Mouse (Mus musculus): ENCODE results near the gene Mob2. TPM values are rescaled to one million over a fixed set of nuclear protein-coding genes. Genes with fewer than 3 reads are reported as not detected.

The Mob2 gene
- polyA plus RNA-seq, 1 experiment from 2014 or later = 67.8 TPM

DNA sequence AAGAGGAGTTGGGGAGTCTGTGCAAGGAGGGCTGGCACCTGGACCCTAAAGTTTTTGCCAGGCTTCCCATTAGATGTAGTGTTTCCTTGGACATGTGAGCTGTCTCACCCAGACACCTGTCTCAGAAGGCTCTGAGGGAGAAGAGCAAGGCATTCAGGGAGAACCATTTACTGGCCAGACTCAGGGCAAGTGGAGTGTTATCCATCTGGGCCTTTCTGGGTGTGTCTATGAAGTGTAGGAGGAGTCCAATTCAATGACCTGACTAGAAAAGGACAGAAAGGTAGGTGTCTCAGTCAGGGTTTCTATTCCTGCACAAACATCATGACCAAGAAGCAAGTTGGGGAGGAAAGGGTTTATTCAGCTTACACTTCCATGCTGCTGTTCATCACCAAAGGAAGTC lies 10.9 kb upstream of the Mob2 start:
- H3K4me1 ChIP-seq = peaks cover 3% of the 10 kb centered on the region; the same call in 1 of the 2 replicates
- no peaks in the 10 kb centered on the region for H3K36me3 ChIP-seq
- no peaks in the 10 kb centered on the region for H3K9me3 ChIP-seq (replicated peaks)
- no peak overlapping the region for H3K4me3 ChIP-seq
- H3K27me3 ChIP-seq (ENCODE audit: low read depth, poor library complexity, severe bottlenecking) = peaks cover 43% of the 10 kb centered on the region
- no peak for DNase-seq (ENCODE audit: low spot score)
- no peak overlapping the region for H3K27ac ChIP-seq

DNA sequence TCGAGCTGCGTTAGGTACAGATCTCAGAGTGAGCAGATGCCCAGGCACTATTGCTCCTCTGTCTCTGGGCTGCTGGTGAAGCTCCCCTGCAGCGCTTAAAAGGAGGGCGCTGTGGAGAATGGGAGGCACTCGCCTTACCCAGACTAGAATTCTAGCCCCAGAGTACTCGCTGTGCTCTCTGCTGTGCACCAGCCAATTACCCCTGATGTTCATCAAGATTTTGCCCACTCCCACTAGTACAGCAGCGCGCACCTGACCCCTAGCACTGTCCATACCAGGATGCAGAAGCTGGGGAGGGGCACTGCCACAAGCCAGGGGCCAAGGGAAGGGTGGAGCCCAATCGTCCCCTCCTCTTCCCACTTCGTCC lies 10.3 kb upstream of the Mob2 start:
- H3K27ac ChIP-seq = no peak overlapping the region
- 6% methylated on average over 9 of the region's 10 CpGs for WGBS
- H3K4me3 ChIP-seq = no peak overlapping the region
- H3K4me1 ChIP-seq = peaks cover 3% of the 10 kb centered on the region; the same call in 1 of the 2 replicates
- no peak for DNase-seq (ENCODE audit: low spot score)
- no peaks in the 10 kb centered on the region for H3K36me3 ChIP-seq
- peaks cover 43% of the 10 kb centered on the region for H3K27me3 ChIP-seq (ENCODE audit: low read depth, poor library complexity, severe bottlenecking)
- H3K9me3 ChIP-seq (replicated peaks) = no peaks in the 10 kb centered on the region

DNA sequence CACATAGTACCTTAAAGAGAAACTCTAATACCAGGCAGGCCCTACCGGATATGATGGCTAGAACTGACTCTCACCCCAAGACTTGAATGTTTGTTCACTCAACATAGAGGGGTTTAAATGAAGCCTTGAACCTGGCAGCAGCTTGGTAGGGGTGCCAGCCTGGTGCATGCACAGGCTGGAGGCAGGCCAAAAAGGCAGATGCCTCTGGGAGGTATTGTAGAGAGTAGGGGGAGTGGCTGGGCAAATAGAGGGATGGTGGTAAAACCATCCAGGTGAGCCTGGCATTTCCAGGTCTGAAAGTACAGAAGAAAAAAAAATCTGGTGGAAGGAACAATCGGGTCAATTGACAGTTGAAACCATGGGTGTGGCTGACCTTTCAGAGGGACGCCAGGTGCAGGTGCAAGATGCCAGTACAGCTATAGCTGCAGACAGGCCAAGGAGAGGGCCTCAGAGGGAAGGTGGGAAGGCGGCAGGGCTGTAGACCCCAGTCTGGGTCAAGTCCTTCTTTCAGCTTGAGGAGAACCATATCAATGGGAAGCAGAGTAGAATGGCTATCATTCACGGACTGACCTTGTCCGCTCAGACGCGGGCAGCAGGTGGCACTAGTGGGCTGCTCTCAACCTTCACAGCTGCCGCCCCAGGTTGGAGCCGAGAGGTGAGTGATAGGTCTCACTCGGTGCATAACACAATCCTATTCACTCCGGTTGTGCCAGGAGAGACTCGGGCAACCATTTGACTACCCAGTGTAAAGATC lies 9.8 kb upstream of the Mob2 start:
- Histone ChIP-seq H3K9me3 (replicated peaks) (no peaks in the 10 kb centered on the region), H3K36me3 (no peaks in the 10 kb centered on the region), H3K4me1 (peaks cover 3% of the 10 kb centered on the region; the same call in 1 of the 2 replicates), H3K4me3 (no peak overlapping the region), H3K27me3 (ENCODE audit: low read depth, poor library complexity, severe bottlenecking) (peaks cover 41% of the 10 kb centered on the region), H3K27ac (no peak overlapping the region)
- WGBS = 15% methylated on average over 13 of the region's 13 CpGs
- DNase-seq (ENCODE audit: low spot score) = peak; percentile 75

DNA sequence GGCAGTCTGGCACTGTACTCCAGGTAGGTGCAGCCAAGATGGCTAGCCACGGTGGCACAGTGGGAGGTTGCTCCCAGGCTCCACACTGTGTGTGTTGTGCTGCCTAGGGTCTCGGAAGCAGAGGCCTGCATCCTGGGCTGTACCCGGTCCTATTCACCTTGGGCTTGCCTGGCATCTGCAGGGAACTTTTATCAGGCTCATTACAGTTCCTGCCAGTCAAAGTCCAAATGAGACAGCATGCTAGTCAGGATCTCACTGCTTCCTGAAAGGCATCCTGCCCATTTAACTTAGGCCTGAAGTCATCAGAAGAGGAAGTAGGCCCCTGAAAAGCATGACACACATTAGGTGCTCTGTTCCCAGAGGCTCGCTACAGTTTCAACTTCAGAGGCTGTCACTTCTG lies 7.6 kb upstream of the Mob2 start:
- H3K27ac ChIP-seq = no peak overlapping the region
- H3K36me3 ChIP-seq = no peaks in the 10 kb centered on the region
- H3K27me3 ChIP-seq (ENCODE audit: low read depth, poor library complexity, severe bottlenecking) = peaks cover 23% of the 10 kb centered on the region
- WGBS = 70% methylated on average over 4 of the region's 4 CpGs
- DNase-seq (ENCODE audit: low spot score) = no peak
- peaks cover 3% of the 10 kb centered on the region; the same call in 1 of the 2 replicates for H3K4me1 ChIP-seq
- no peak overlapping the region for H3K4me3 ChIP-seq
- H3K9me3 ChIP-seq (replicated peaks) = no peaks in the 10 kb centered on the region

DNA sequence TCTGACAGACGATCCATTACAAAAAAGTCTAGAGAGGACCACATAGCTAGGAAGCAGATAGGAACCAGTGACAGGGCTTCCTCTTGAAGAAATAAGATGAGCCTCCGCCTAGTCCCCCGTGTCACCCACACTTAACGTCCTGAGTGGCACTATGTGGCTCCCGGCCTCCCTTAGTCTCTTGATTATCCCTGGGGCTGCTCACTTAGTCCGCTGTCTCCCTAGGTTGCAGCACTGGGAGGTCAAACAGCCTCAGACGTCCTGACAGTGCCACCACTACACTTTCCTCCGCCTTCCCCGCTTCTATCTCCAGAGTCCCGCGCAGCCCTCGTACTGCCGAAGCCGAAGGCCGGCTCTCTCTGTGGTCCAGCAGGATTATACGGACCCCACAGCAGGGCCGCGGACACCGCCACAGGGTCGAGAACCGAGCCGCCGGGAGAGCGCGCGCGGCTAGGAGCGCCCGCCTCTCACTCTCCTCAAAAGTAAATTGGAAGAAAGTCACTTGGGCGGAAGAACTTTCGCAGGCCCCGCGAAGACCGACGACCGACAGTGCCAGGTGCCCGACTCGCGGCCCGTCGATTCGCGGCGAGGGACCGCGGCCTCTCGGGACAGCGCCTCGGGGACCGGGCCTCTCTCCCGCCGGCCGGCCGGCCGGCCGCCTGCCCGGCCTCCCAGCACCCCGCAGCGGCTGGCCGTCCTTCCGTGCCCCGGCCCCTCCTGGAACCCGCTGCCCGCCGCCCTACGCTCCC lies 507 bp downstream of the Mob2 start:
- peak overlapping the region; percentile 90 for H3K27ac ChIP-seq
- H3K4me3 ChIP-seq = peak overlapping the region; percentile 94
- H3K36me3 ChIP-seq = peaks cover 14% of the 10 kb centered on the region
- no peaks in the 10 kb centered on the region for H3K9me3 ChIP-seq (replicated peaks)
- WGBS = 1% methylated on average over 66 of the region's 66 CpGs
- no peaks in the 10 kb centered on the region for H3K27me3 ChIP-seq (ENCODE audit: low read depth, poor library complexity, severe bottlenecking)
- H3K4me1 ChIP-seq = peaks cover 19% of the 10 kb centered on the region
- no peak for DNase-seq (ENCODE audit: low spot score)

DNA sequence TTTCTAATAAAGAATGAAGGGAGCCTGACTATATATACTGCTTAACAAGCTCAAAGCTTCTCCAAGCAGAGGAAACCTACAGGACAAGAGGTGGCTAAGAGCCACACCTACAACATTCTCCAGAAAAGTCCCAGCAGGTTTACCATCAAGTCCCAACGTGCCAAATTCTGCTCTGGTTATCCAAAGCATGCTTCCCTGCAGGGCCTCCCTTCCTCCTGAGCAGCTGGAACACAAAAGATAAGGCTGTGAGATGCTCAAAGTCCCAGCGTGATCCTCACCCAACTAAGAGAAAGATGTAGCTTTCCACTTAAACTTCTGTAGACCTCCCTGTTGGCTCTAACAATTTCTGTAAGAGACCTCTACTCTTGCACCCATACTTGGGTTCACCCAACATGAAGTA lies 1.8 kb downstream of the Mob2 start:
- Histone ChIP-seq H3K4me1 (peaks cover 19% of the 10 kb centered on the region), H3K9me3 (replicated peaks) (no peaks in the 10 kb centered on the region), H3K4me3 (no peak overlapping the region), H3K36me3 (peaks cover 26% of the 10 kb centered on the region), H3K27me3 (ENCODE audit: low read depth, poor library complexity, severe bottlenecking) (no peaks in the 10 kb centered on the region), H3K27ac (no peak overlapping the region)
- 77% methylated on average over 2 of the region's 2 CpGs for WGBS
- no peak for DNase-seq (ENCODE audit: low spot score)

DNA sequence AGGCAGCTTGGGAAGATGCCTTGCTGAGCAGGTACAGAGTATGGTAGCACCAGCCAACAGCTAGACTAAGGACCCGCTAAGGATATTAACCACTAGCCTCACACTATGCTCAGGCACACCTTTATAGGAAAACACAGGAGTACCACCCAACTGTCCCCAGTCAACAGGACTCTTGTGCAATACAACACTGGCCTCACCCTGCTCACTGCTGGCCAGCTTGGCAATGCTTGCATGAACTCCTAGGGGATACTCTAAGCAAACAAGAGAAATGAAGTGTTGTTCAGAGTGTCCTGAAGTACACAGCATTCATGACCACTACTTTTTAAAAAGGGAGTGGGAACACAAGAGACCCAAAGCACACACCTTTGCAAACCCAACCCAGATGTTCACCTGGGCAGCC lies 3.7 kb downstream of the Mob2 start:
- Histone ChIP-seq H3K27me3 (ENCODE audit: low read depth, poor library complexity, severe bottlenecking) (no peaks in the 10 kb centered on the region), H3K27ac (no peak overlapping the region), H3K4me1 (peaks cover 19% of the 10 kb centered on the region), H3K9me3 (replicated peaks) (no peaks in the 10 kb centered on the region), H3K4me3 (no peak overlapping the region), H3K36me3 (peaks cover 34% of the 10 kb centered on the region)
- 88% methylated on average over 1 of the region's 1 CpGs for WGBS
- no peak for DNase-seq (ENCODE audit: low spot score)

DNA sequence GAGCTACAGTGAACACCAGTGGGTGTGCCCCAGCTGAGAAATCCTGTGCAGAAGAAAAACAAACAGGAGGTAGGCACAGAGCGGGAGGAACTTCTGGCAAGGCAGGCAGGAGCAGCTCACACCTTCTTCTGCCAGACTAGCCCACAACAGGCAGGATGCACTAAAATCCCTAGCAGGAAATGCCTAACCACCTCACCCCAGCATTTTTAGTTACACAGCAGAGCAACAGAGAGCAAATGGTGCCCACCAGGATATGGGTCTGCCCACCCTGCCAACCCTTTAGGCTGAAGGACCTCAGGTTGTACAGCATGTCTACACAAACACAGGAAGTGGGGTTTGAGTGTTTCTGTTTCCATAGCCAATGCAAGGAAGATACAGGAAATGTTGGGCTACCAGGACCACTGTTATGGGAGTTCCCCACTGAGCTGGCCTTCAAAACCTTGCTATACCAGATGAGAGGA lies 4.2 kb downstream of the Mob2 start:
- Histone ChIP-seq H3K27me3 (ENCODE audit: low read depth, poor library complexity, severe bottlenecking) (no peaks in the 10 kb centered on the region), H3K27ac (no peak overlapping the region), H3K36me3 (peaks cover 37% of the 10 kb centered on the region), H3K9me3 (replicated peaks) (no peaks in the 10 kb centered on the region), H3K4me1 (peaks cover 18% of the 10 kb centered on the region), H3K4me3 (no peak overlapping the region)
- DNase-seq (ENCODE audit: low spot score) = no peak
- 80% methylated on average over 1 of the region's 1 CpGs for WGBS

DNA sequence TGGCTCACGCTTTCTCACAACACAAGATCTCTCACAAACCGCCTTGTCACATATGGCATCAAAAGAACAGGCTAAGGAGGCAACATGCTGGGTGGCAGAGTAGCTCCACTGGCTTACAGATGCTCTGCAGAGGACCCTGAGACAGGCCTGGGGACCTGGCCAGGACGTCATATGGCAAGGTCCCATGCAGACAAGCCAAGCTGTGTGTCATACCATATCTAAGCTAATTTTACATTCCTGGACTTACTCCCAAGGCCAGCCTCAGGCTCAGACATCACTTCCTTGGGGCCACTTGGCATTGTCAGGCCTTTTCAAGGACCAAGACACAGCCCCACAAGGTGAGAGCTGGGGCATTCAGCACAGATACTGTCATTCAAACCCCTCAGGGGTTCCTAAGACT lies 5.4 kb downstream of the Mob2 start:
- Histone ChIP-seq H3K4me3 (no peak overlapping the region), H3K9me3 (replicated peaks) (no peaks in the 10 kb centered on the region), H3K27ac (no peak overlapping the region), H3K27me3 (ENCODE audit: low read depth, poor library complexity, severe bottlenecking) (no peaks in the 10 kb centered on the region), H3K36me3 (peaks cover 41% of the 10 kb centered on the region), H3K4me1 (peaks cover 10% of the 10 kb centered on the region)
- DNase-seq (ENCODE audit: low spot score) = no peak
- 83% methylated on average over 3 of the region's 3 CpGs for WGBS

DNA sequence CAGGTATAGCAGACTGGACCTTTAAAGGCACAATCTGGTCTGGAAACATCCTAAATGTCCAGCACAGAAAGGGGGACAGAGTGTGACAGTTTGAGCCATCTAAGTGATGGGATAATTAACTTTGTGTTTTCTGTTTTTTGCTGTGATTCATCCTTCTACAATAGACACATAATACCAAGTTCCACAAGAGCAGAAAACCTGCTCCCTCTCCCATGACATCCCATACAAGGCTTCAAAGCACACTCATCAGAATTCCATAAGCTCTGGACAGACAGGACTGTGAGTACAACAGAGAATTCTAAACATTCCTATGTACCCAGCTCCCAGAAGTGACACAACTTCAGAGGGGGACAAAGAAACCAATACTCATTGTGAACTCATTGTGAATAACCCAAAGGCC lies 10.3 kb downstream of the Mob2 start:
- Histone ChIP-seq H3K9me3 (replicated peaks) (no peaks in the 10 kb centered on the region), H3K27me3 (ENCODE audit: low read depth, poor library complexity, severe bottlenecking) (no peaks in the 10 kb centered on the region), H3K4me3 (no peak overlapping the region), H3K27ac (no peak overlapping the region), H3K36me3 (peaks cover 47% of the 10 kb centered on the region), H3K4me1 (no peaks in the 10 kb centered on the region)
- DNase-seq (ENCODE audit: low spot score) = no peak

DNA sequence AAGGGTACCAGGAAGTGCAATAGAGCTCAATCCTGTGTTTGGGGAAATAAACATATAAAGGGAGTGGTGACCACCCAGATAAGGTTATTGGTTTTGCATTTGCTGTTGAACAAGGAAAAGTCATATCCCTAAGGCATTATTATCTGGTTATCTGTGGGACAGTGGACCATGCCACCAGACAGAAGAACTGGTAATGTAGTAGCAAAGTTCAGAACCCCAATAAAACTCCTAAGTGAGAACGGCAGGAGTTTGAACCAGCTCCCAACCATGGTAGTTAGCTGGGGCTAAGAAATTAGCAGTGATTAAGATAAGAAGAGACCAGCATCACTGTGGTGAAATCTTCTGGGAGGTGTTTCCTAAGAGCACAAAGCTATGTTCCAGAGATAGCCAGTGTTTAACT lies 14.9 kb downstream of the Mob2 start:
- Histone ChIP-seq H3K36me3 (peaks cover 21% of the 10 kb centered on the region), H3K27ac (no peak overlapping the region), H3K27me3 (ENCODE audit: low read depth, poor library complexity, severe bottlenecking) (no peaks in the 10 kb centered on the region), H3K4me1 (no peaks in the 10 kb centered on the region), H3K9me3 (replicated peaks) (no peaks in the 10 kb centered on the region), H3K4me3 (no peak overlapping the region)
- 53% methylated on average over 1 of the region's 1 CpGs for WGBS
- no peak for DNase-seq (ENCODE audit: low spot score)

DNA sequence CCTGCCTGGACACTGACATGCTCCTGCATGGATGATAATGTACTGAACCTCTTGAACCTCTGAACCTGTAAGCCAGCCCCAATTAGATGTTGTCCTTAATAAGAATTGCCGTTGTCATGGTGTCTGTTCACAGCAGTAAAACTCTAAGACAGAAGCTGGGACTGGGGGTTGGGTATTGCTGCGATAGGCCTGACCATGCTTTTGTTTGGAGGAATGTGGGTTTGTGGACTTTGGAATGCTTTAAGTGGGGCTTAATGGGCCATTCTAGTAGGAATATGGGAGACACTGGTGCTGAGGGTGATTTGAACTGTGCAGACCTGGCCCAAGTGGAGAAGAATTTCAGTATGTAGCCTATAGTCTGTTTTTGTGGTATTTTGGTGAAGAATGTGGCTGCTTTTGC lies 15.5 kb downstream of the Mob2 start:
- Histone ChIP-seq H3K4me3 (no peak overlapping the region), H3K27ac (no peak overlapping the region), H3K36me3 (peaks cover 21% of the 10 kb centered on the region), H3K4me1 (no peaks in the 10 kb centered on the region), H3K9me3 (replicated peaks) (no peaks in the 10 kb centered on the region), H3K27me3 (ENCODE audit: low read depth, poor library complexity, severe bottlenecking) (no peaks in the 10 kb centered on the region)
- 66% methylated on average over 2 of the region's 2 CpGs for WGBS
- DNase-seq (ENCODE audit: low spot score) = no peak

DNA sequence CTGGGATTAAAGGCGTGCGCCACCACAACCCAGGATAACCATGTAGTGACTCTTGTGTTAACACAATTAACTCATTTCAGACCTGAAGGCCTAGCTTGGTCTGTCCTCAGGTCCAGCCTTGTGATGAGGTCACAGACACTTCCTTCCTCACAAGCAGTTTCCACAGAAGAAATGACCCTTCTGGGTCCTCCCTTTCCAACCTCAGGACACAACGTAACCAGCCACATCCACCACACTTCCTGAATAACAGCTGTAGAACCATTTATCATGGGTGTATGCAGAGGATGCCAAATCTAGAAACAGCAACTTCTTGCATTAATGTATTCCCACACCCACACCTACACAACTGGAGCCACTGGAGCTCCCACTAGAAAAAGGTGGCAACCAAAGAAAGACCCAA lies 20.1 kb downstream of the Mob2 start:
- Histone ChIP-seq H3K27ac (no peak overlapping the region), H3K27me3 (ENCODE audit: low read depth, poor library complexity, severe bottlenecking) (no peaks in the 10 kb centered on the region), H3K9me3 (replicated peaks) (no peaks in the 10 kb centered on the region), H3K4me1 (no peaks in the 10 kb centered on the region), H3K36me3 (peaks cover 3% of the 10 kb centered on the region; the same call in 1 of the 2 replicates), H3K4me3 (no peak overlapping the region)
- WGBS = 93% methylated on average over 3 of the region's 3 CpGs
- DNase-seq (ENCODE audit: low spot score) = no peak
